In the genomic region with DNA sequence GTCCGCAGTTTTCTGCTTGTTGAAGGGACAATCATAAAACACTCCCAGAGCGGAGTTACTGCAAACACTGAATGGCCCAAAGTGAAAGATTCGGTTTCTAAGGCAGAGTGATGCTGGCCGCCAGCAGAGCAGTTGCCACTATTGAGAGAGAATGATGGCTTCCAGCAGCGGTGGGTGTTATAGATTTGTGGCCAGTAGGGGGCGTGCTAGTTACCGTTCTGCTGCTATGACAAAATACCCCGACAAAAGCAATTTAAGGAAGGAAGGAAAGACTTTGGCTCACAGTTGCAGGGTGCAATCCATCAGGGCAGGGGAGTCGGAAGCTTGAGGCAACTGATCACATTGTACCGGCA, we compare ENCODE assay signal across 8 mouse cellular contexts.
DNase-seq lines count a peak whose midpoint lies in the region; ATAC-seq and TF ChIP-seq lines count a peak whose summit lies in the region.

No protein-coding gene starts in this region.

- in situ Hi-C loops in ES-E14 (cut with MboI; ENCODE audit: low sequenced_read_pairs in 2 of 2, unreplicated experiment in 2 of 2) = no loop called here

- H3K4me1 ChIP-seq in ES-E14 (ENCODE audit: control insufficient read depth in 2 of 2, insufficient read depth in 2 of 2, low read length in 2 of 2, poor library complexity in 1 of 2) = peaks cover 5 to 16% of the 10 kb centered on the region in 2 experiments
- H3K4me1 ChIP-seq in embryonic facial prominence, embryonic 13.5 days = peaks cover 33% of the 10 kb centered on the region
- peaks cover 7% of the 10 kb centered on the region for H3K4me1 ChIP-seq in hindbrain, embryonic 15.5 days (replicated peaks)
- H3K4me1 ChIP-seq in limb, embryonic 15.5 days = peaks cover 22% of the 10 kb centered on the region

- no peak overlapping the region for H3ac ChIP-seq in myocyte (ENCODE audit: control insufficient read depth, insufficient read length)

- H3K27me3 ChIP-seq in embryonic facial prominence, embryonic 13.5 days = no peaks in the 10 kb centered on the region
- H3K27me3 ChIP-seq in hindbrain, embryonic 15.5 days = 0 out of 2 replicates have a peak, but pooled peaks cover 3% of the 10 kb centered on the region
- no peaks in the 10 kb centered on the region for H3K27me3 ChIP-seq in limb, embryonic 15.5 days
- no peaks in the 10 kb centered on the region for H3K27me3 ChIP-seq in myocyte (ENCODE audit: control insufficient read depth, insufficient read depth, insufficient read length)

- no peak for TF ChIP-seq POLR2A in myocyte (IDR thresholded peaks at IDR 0.05; ENCODE audit: insufficient read length, low read depth)

- H3K36me3 ChIP-seq in ES-E14 (ENCODE audit: control insufficient read depth, insufficient read depth, low read length, poor library complexity, severe bottlenecking) = no peaks in the 10 kb centered on the region
- H3K36me3 ChIP-seq in embryonic facial prominence, embryonic 13.5 days = no peaks in the 10 kb centered on the region
- no peaks in the 10 kb centered on the region for H3K36me3 ChIP-seq in hindbrain, embryonic 15.5 days
- no peaks in the 10 kb centered on the region for H3K36me3 ChIP-seq in limb, embryonic 15.5 days
- no peaks in the 10 kb centered on the region for H3K36me3 ChIP-seq in myocyte (ENCODE audit: control insufficient read depth, insufficient read depth)

- H3K27ac ChIP-seq in ES-E14 (ENCODE audit: insufficient read depth, low read depth, low read length, poor library complexity, severe bottlenecking) = no peak overlapping the region
- peak overlapping the region; percentile 71 for H3K27ac ChIP-seq in embryonic facial prominence, embryonic 13.5 days
- H3K27ac ChIP-seq in hindbrain, embryonic 15.5 days (replicated peaks) = peak overlapping the region; percentile 47
- H3K27ac ChIP-seq in limb, embryonic 15.5 days = no peak overlapping the region

- WGBS in embryonic facial prominence, embryonic 13.5 days = 42% methylated on average over 10 of the region's 10 CpGs
- 36% methylated on average over 10 of the region's 10 CpGs for WGBS in hindbrain, embryonic 15.5 days
- WGBS in limb, embryonic 15.5 days = 43% methylated on average over 10 of the region's 10 CpGs

- no peaks in the 10 kb centered on the region for H3K79me2 ChIP-seq in myocyte (ENCODE audit: control insufficient read depth, insufficient read depth)

- no peak overlapping the region for H3K9ac ChIP-seq in ES-E14 (ENCODE audit: insufficient read depth, low read depth, low read length, poor library complexity, severe bottlenecking)
- no peak overlapping the region; the same call in 1 of the 2 replicates for H3K9ac ChIP-seq in embryonic facial prominence, embryonic 13.5 days
- no peak overlapping the region for H3K9ac ChIP-seq in hindbrain, embryonic 15.5 days
- H3K9ac ChIP-seq in limb, embryonic 15.5 days = no peak overlapping the region

- peak overlapping the region; percentile 66 for H3K4me2 ChIP-seq in embryonic facial prominence, embryonic 13.5 days
- H3K4me2 ChIP-seq in hindbrain, embryonic 15.5 days = peak overlapping the region; percentile 58
- peak overlapping the region; percentile 54; the same call in 1 of the 2 replicates for H3K4me2 ChIP-seq in limb, embryonic 15.5 days
- H3K4me2 ChIP-seq in myocyte (ENCODE audit: low read depth) = peak overlapping the region; percentile 67

- ATAC-seq in embryonic facial prominence, embryonic 13.5 days (ENCODE audit: insufficient number of reproducible peaks, insufficient read depth, low FRiP score, low TSS enrichment, low read depth) = no peak
- no peak for ATAC-seq in hindbrain, embryonic 15.5 days (ENCODE audit: low FRiP score, low read depth)
- no peak for ATAC-seq in limb, embryonic 15.5 days (ENCODE audit: insufficient number of reproducible peaks, low FRiP score, low TSS enrichment, low read depth)

- peak; percentile 13 to 50 for DNase-seq in cerebellum, postnatal 25 days
- DNase-seq in cerebellum, adult 11-12 months = no peak
- DNase-seq in ES-E14 (ENCODE audit: low read depth, low spot score) = peak; percentile 44
- peak; percentile 75 for DNase-seq in thymus, postnatal 4 days

- peak overlapping the region; percentile 6 to 12; a peak in 2 of 4 replicates for H3K4me3 ChIP-seq in ES-E14 (ENCODE audit: insufficient read depth in 1 of 2, low read depth in 1 of 2, low read length in 2 of 2, poor library complexity in 1 of 2, severe bottlenecking in 1 of 2)
- H3K4me3 ChIP-seq in embryonic facial prominence, embryonic 13.5 days = no peak overlapping the region
- H3K4me3 ChIP-seq in hindbrain, embryonic 15.5 days = no peak overlapping the region
- H3K4me3 ChIP-seq in limb, embryonic 15.5 days = peak overlapping the region; percentile 31; the same call in 1 of the 2 replicates
- H3K4me3 ChIP-seq in myocyte = peak overlapping the region; percentile 5

- H3K9me3 ChIP-seq in ES-E14 (ENCODE audit: control insufficient read depth, insufficient read depth, low read depth, low read length) = no peaks in the 10 kb centered on the region
- H3K9me3 ChIP-seq in embryonic facial prominence, embryonic 13.5 days = no peaks in the 10 kb centered on the region
- H3K9me3 ChIP-seq in hindbrain, embryonic 15.5 days = no peaks in the 10 kb centered on the region
- no peaks in the 10 kb centered on the region for H3K9me3 ChIP-seq in limb, embryonic 15.5 days

TF ChIP-seq in ES-E14, 5 proteins besides CTCF, POLR2A, EP300 and RAD21:
- no peak for TF ChIP-seq CHD2 (IDR thresholded peaks at IDR 0.05; ENCODE audit: low read depth, low read length)
- TF ChIP-seq ZC3H11A (IDR thresholded peaks at IDR 0.05; ENCODE audit: borderline replicate concordance, low read depth, low read length) = 0 out of 2 replicates have a peak, but pooled peaks have one; percentile 37
- no peak for TF ChIP-seq HCFC1 (IDR thresholded peaks at IDR 0.05; ENCODE audit: borderline replicate concordance, insufficient read depth, low read length)
- TF ChIP-seq ZNF384 (IDR thresholded peaks at IDR 0.05; ENCODE audit: low read depth, low read length) = no peak
- TF ChIP-seq MAFK (IDR thresholded peaks at IDR 0.05; ENCODE audit: insufficient read depth, low read depth, low read length) = 0 out of 2 replicates have a peak, but pooled peaks have one; percentile 58

TF ChIP-seq in myocyte, 11 proteins besides CTCF, POLR2A, EP300 and RAD21:
- no peak for TF ChIP-seq MAX (IDR thresholded peaks at IDR 0.05; ENCODE audit: low read depth)
- TF ChIP-seq TCF12 (IDR thresholded peaks at IDR 0.05; ENCODE audit: insufficient read depth, poor library complexity, severe bottlenecking) = no peak
- TF ChIP-seq SRF (IDR thresholded peaks at IDR 0.05; ENCODE audit: control insufficient read depth, insufficient read length, low read depth) = no peak
- no peak for TF ChIP-seq MYOG (IDR thresholded peaks at IDR 0.05; ENCODE audit: control insufficient read depth in 1 of 3, insufficient read depth in 1 of 3, insufficient read length in 2 of 3, low read depth in 2 of 3)
- no peak for TF ChIP-seq MYOD1 (IDR thresholded peaks at IDR 0.05; ENCODE audit: control insufficient read depth in 1 of 3, insufficient read length in 2 of 3, low read depth in 2 of 3)
- no peak for TF ChIP-seq USF1 (IDR thresholded peaks at IDR 0.05; ENCODE audit: low read depth)
- TF ChIP-seq POLR2AphosphoS2 (IDR thresholded peaks at IDR 0.05; ENCODE audit: insufficient read length, low read depth) = no peak
- TF ChIP-seq CEBPB (IDR thresholded peaks at IDR 0.05; ENCODE audit: insufficient read depth, poor library complexity, severe bottlenecking) = no peak
- no peak for TF ChIP-seq REST (IDR thresholded peaks at IDR 0.05; ENCODE audit: insufficient read depth, insufficient read length)
- no peak for TF ChIP-seq TCF3 (IDR thresholded peaks at IDR 0.05; ENCODE audit: insufficient read length, low read depth)
- TF ChIP-seq E2F4 (IDR thresholded peaks at IDR 0.05; ENCODE audit: insufficient read depth) = no peak

Comparison
In these comparisons a context has a peak if more than half of its experiments do, and no peak if none do; other contexts are left out.
1. H3K27ac ChIP-seq: peak in embryonic facial prominence, embryonic 13.5 days (single experiment) and hindbrain, embryonic 15.5 days (single experiment); none in ES-E14 (single experiment) and limb, embryonic 15.5 days (single experiment).
2. H3K4me3 ChIP-seq: peak in ES-E14 (2 of 2), limb, embryonic 15.5 days (single experiment) and myocyte (single experiment); none in embryonic facial prominence, embryonic 13.5 days (single experiment) and hindbrain, embryonic 15.5 days (single experiment).
3. Peak in every context shown above with its lines, with median percentiles within 50 percentile points of each other: H3K4me2 ChIP-seq.